Mouse (Mus musculus): ENCODE data around the gene Icam2.

DNA sequence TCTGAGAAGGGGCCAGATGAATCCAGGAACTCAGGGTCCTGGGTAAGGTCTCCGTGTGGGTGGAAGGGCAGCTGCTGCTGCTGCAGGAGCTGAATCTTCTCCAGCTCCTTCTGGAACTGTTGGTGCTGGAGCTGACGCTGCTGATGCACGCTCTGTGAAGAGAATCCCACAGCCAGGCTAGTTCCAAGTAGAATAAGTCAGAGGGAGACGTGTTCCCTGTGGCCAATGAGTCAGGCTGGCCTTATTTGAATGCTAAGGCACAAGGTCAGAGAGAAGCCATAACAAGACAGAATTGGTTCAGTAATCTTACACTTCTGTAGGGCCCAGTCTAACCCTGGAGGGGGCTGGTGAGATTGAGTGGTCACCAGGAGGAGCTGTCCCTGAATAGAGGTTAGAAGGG lies 22.1 kb upstream of the Icam2 start:
- TF ChIP-seq POLR2AphosphoS5 (IDR thresholded peaks at IDR 0.05; ENCODE audit: insufficient replicate concordance, low read depth, low read length): no peak
- no peak for TF ChIP-seq CTCF (IDR thresholded peaks at IDR 0.05; ENCODE audit: low read depth, low read length)
- TF ChIP-seq GATA1 (IDR thresholded peaks at IDR 0.05; ENCODE audit: borderline replicate concordance, low read length): no peak

Measured in G1E (cell line).